Mouse (Mus musculus) cerebellum, postnatal 25 days (tissue): ENCODE data around the gene Rfc3.
"Not testable (repeated sequence)": the region's sequence is repeated elsewhere in the genome, so short reads cannot be mapped to it uniquely, and the experiment has no call there.

Experiments used
- DNase-seq, 2 experiments: peaks; one replicate each; pipeline ENCODE4 v3.0.0; 2021; ENCODE audit warnings: mixed read lengths in 2 of 2

Gene Rfc3

GRCm38 (mm10) chr5:151650700-151651410 lies at the start of gene Rfc3:
Rfc3 (minus strand) TSS chr5:151651242.
- peak; percentile 95 to 97 for DNase-seq

DNA sequence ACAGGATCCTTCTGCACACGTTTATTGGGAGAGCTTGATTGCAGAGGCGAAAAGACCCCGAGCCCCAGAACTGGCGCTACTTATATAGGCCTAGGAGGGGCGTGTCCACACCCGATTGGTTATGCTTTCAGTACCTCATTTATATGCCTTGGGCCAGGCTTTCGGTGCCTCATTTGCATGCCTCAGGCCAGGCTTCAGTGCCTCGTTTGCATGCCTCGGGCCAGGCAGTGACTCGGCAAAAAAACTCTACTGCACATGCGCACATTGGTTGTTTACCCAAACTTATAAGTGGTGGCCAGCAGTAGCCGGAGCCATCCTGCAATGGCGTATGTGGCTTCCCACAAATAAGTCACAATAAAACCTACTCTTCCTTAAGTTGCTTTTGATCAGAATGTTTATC lies 42.6 kb upstream of the Rfc3 start:
- not testable (repeated sequence) for DNase-seq

DNA sequence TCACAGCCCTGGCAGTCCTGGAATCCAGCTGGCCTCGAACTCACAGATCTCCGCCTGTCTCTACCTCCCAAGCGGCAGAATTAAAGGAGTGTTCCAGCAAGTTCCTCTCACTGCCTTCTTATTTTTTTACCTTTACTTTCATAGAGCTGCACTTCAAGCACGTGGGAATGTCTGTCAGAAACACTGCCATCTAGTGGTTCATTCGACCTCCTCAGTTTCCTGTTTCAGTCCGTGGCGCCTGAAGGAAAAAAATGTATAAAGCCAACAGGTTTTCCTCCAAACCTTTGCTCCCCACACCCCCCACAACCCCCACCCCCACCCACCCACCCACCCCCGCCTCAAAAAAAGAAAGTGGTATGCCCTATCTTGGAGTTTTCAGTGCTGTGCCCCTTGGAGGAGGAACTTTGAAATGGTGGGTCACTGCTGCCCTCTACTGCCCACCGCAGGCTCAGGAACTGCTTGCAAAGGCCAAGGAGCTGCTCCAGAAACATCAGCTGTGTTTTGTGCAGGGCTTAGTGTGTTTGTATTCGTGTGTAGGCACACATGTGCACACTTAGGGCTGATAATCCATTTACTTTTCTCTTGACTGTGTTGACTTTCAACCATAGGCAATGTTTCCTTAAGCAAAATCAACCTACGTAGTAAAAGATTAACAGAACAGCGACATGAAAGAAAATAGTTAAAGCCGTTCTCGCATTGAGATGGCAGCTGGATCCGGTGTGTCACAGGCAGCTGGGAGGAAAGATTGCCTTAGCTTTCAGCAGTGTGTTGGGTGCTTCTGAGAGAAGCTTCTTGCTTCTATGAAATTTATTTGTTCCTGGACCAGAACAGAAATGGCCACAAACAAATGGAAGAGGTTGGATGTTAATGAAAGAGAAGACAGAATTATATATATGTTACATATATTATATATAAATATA lies 35.8 kb upstream of the Rfc3 start:
- peak; percentile 67 to 76 for DNase-seq

DNA sequence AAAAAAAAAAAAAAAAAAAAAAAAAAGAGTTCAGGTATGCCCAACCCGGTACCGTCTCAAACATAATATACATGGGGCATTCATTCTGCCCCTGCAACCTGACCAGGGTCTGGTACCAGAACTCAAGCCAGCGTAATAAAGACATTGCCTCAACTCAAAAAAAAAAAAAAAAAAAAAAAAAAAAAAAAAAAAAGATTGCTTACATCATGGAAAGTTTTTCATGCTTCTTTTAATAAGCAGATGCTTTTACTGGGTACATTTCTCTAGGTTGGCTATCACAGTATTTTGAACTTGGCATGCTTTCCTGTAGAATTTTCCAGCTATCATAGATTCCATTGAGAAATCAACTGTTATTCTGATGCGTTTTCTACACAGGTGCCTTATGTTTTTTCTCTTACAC lies 11.2 kb upstream of the Rfc3 start:
- no peak for DNase-seq

GRCm38 (mm10) chr5:151651411-151651784 lies 356 bp upstream of the Rfc3 start:
- no peak for DNase-seq

DNA sequence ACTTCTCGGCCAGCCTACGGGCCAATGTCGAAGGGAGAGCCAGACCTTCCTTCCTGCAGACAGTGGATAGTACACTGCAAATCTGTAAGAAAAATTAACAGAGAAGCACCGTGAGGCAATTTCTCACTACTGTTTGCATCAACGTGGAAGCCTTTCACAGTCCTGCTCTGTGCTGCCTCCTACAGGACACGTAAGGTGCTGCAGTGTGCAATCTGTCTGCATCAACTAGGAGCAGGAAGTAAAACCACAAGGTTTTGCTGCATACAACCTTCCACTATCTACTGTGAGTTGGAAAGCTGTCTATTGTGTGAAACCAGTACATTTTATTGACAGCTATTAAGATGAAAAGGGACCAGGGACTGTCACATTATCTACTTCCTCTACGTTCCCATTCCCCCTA lies 6.2 kb downstream of the Rfc3 start:
- DNase-seq = no peak

DNA sequence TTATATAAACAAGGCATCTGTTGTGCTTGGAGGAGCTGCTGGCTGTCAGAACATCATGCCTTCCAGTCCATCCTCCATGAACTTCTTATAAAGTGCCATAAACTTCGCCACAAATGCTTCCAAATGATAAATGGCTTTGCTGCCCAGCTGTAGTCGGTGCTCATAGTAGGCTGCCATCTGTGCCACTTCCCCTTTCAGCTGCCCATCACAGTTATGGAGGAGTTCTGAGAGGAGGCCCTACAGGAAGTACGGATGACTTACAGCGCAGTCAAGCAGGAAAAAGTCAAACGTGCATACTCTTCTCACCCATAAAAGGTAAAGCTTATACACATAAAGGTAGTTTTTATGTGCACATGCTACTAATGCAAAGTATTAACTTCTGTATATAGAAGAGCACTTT lies 8.2 kb downstream of the Rfc3 start:
- no peak for DNase-seq

GRCm38 (mm10) chr5:151642102-151642501 lies 8.9 kb downstream of the Rfc3 start:
- no peak for DNase-seq

GRCm38 (mm10) chr5:151605921-151606320 lies 45.1 kb downstream of the Rfc3 start, which contains the start of gene Vmn2r18:
Vmn2r18 (minus strand) TSS chr5:151606021.
- no peak for DNase-seq

DNA sequence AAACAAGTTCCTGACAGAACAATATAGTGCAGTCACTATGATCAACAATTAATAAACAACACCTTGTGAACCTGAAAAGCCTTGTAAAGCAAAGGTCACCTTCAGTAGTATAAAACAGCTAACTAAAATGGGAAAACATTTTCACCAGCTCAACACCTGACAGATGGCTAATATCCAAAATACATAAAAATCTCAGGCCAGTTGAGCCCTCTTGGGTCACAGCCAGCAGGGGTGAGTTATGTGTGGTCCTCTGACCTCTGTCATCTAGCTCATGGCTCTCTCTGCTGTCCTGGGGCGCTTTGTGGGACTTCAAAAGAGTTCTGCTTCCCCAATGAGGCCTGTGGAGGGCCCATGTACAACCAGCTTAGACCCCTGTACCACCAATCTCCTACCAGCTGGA lies 49.3 kb downstream of the Rfc3 start:
- no peak for DNase-seq
